Comparison of ENCODE assay signal across 27 mouse cellular contexts in genomic region chr4:88517957-88518356, GRCm38 (mm10). TPM values are rescaled to one million over a fixed set of nuclear protein-coding genes. Genes with fewer than 3 reads are reported as not detected.
"Had no signal": no experiment of that assay in that cellular context is flagged by ENCODE, and none has a peak within 500 bp of the region (broad histone marks: within the 10 kb centered on the region; RNA-seq: fewer than 3 reads in every experiment).

No protein-coding gene starts in this region.

- DNase-seq: lung, adult 2 months; lung, postnatal 14 days; lung, postnatal 4 days; midbrain, embryonic 14.5 days; retina, postnatal 1 day; right cerebral cortex, adult 18-20 months; right cerebral cortex, postnatal 25 days; right cerebral cortex, postnatal 4 days; spleen, adult 18-20 months; thymus, adult 18-20 months; thymus, postnatal 14 days; thymus, postnatal 36 days had no signal

- H3K36me3 ChIP-seq: lung, embryonic 15.5 days; midbrain, embryonic 10.5 days; midbrain, embryonic 12.5 days; neural tube, embryonic 13.5 days; neural tube, embryonic 15.5 days had no signal

- ATAC-seq: lung, postnatal 0 days; midbrain, embryonic 16.5 days had no signal

- H3K9ac ChIP-seq: lung, embryonic 15.5 days; midbrain, embryonic 12.5 days; neural tube, embryonic 13.5 days; neural tube, embryonic 15.5 days had no signal

- H3K4me1 ChIP-seq: midbrain, embryonic 10.5 days; midbrain, embryonic 12.5 days; neural tube, embryonic 13.5 days; neural tube, embryonic 15.5 days had no signal

- H3K27me3 ChIP-seq: lung, embryonic 15.5 days; midbrain, embryonic 12.5 days; neural tube, embryonic 13.5 days; neural tube, embryonic 15.5 days had no signal

- H3K27ac ChIP-seq: lung, embryonic 15.5 days; midbrain, embryonic 10.5 days; midbrain, embryonic 12.5 days; neural tube, embryonic 13.5 days; neural tube, embryonic 15.5 days had no signal

- H3K4me3 ChIP-seq: lung, embryonic 15.5 days; midbrain, embryonic 10.5 days; midbrain, embryonic 12.5 days; myocyte; neural tube, embryonic 13.5 days; neural tube, embryonic 15.5 days had no signal

- H3K4me2 ChIP-seq: lung, embryonic 15.5 days; midbrain, embryonic 12.5 days; neural tube, embryonic 13.5 days; neural tube, embryonic 15.5 days had no signal

- H3K9me3 ChIP-seq: lung, embryonic 15.5 days; midbrain, embryonic 10.5 days; midbrain, embryonic 12.5 days; neural tube, embryonic 13.5 days; neural tube, embryonic 15.5 days had no signal

RNA-seq across cellular contexts. Expression of gene Ifnb1, which starts 4.6 kb away (rescaled TPM):
- total RNA-seq: megakaryocyte, adult 5-6 weeks; megakaryocyte-erythroid progenitor cell, adult 5-6 weeks had no signal
- polyA plus RNA-seq: lung, adult 2 months; lung, embryonic 15.5 days; lung, postnatal 0 days; midbrain, embryonic 10.5 days; midbrain, embryonic 12.5 days; midbrain, embryonic 14.5 days; midbrain, embryonic 16.5 days; myocyte; neural tube, embryonic 11.5 days; neural tube, embryonic 13.5 days; neural tube, embryonic 15.5 days; small intestine, adult 2 months; stomach, embryonic 14.5 days; stomach, embryonic 16.5 days; thymus, postnatal 0 days had no signal

RNA-seq across cellular contexts. Expression of gene Ifna15, which starts 40.1 kb away (rescaled TPM):
- total RNA-seq: megakaryocyte, adult 5-6 weeks; megakaryocyte-erythroid progenitor cell, adult 5-6 weeks had no signal
- polyA plus RNA-seq: lung, adult 2 months; lung, embryonic 15.5 days; lung, postnatal 0 days; midbrain, embryonic 10.5 days; midbrain, embryonic 12.5 days; midbrain, embryonic 14.5 days; midbrain, embryonic 16.5 days; myocyte; neural tube, embryonic 11.5 days; neural tube, embryonic 13.5 days; neural tube, embryonic 15.5 days; small intestine, adult 2 months; stomach, embryonic 14.5 days; stomach, embryonic 16.5 days; thymus, postnatal 0 days had no signal

RNA-seq across cellular contexts. Expression of gene Ifna14, which starts 53.6 kb away (rescaled TPM):
- total RNA-seq: megakaryocyte, adult 5-6 weeks; megakaryocyte-erythroid progenitor cell, adult 5-6 weeks had no signal
- polyA plus RNA-seq: lung, adult 2 months; lung, embryonic 15.5 days; lung, postnatal 0 days; midbrain, embryonic 10.5 days; midbrain, embryonic 12.5 days; midbrain, embryonic 14.5 days; midbrain, embryonic 16.5 days; myocyte; neural tube, embryonic 11.5 days; neural tube, embryonic 13.5 days; neural tube, embryonic 15.5 days; small intestine, adult 2 months; stomach, embryonic 14.5 days; stomach, embryonic 16.5 days; thymus, postnatal 0 days had no signal
